Mouse (Mus musculus) central nervous system, embryonic 18 days (tissue): Measurements from ENCODE around the gene Cldn13. TPM values are rescaled to one million over a fixed set of nuclear protein-coding genes. Genes with fewer than 3 reads are reported as not detected.

Experiments used
- polyA plus RNA-seq: library from polyadenylated mRNA; depleted of rRNA; stranded (reverse); fragments of >200 nt; gene quantifications from 2 replicates; pipeline ENCODE4 v1.2.3, GENCODE M21; 2012; rRNA removed

Cldn13 gene
- polyA plus RNA-seq: not detected in 2 replicates

GRCm38 (mm10) chr5:134915311-134915710, at the start of gene Cldn13:
Cldn13 (minus strand) TSS chr5:134915526.

GRCm38 (mm10) chr5:134946857-134947255, 31.5 kb upstream of the Cldn13 start, which contains the start of gene Cldn4:
Cldn4 (minus strand) TSS chr5:134946934.

GRCm38 (mm10) chr5:134932179-134932902, 17.0 kb upstream of the Cldn13 start, which contains the start of gene Mettl27:
Mettl27 (plus strand) TSS chr5:134932368.

DNA sequence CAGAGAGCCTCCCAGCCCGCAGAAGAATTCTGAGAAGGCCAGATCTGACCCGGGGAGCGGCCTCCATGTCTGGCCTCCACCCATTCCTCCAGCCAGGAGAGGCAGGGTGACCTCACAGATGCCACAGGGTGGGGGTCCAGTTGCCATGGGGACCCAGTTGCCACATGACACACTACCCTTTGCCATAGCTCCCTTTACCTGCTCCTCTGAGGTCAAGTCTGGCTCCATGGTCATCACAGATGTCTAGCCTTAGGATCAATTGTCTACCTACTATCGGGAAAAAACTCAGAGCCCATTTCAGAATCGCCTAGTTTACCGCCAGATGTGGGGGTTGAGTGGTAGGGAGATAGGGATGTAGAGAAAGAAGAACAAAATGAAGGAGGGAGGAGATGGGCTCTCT, 8.7 kb downstream of the Cldn13 start, which contains the start of gene Tmem270:
Tmem270 (minus strand) TSS at position 101 of the 400 bp plus-strand sequence.

Other genes starting within 250 kb of the Cldn13 start
- 59.5 and 63.0 TPM in 2 replicates for gene Limk1, start 226.9 kb downstream of the Cldn13 start, polyA plus RNA-seq
- 37.7 and 63.4 TPM in 2 replicates for gene Eln, start 168.2 kb downstream of the Cldn13 start, polyA plus RNA-seq
- not detected in 2 replicates for gene Tmem270, start 8.8 kb downstream of the Cldn13 start, polyA plus RNA-seq
- gene Mettl27, start 16.8 kb upstream of the Cldn13 start, polyA plus RNA-seq: 5.6 and 6.1 TPM in 2 replicates
- 0.12 and 11.4 TPM in 2 replicates for gene Cldn4, start 31.4 kb upstream of the Cldn13 start, polyA plus RNA-seq
- 3.8 and 9.1 TPM in 2 replicates for gene Cldn3, start 70.7 kb upstream of the Cldn13 start, polyA plus RNA-seq
- 103 TPM in 2 replicates for gene Abhd11, start 93.6 kb upstream of the Cldn13 start, polyA plus RNA-seq
- 231 and 254 TPM in 2 replicates for gene Stx1a, start 108.0 kb upstream of the Cldn13 start, polyA plus RNA-seq
- 36.5 and 36.6 TPM in 2 replicates for gene Dnajc30, start 148.7 kb upstream of the Cldn13 start, polyA plus RNA-seq
- gene Bud23, start 149.4 kb upstream of the Cldn13 start, polyA plus RNA-seq: 77.8 and 92.0 TPM in 2 replicates
- 58.7 and 61.8 TPM in 2 replicates for gene Vps37d, start 162.7 kb upstream of the Cldn13 start, polyA plus RNA-seq
- gene Mlxipl, start 174.4 kb upstream of the Cldn13 start, polyA plus RNA-seq: 1.1 TPM in 2 replicates
- 9.0 and 9.2 TPM in 2 replicates for gene Tbl2, start 234.1 kb upstream of the Cldn13 start, polyA plus RNA-seq